Mouse (Mus musculus) urinary bladder, postnatal 14 days (tissue): ENCODE measurements around the gene Nrl.

Experiments used
- DNase-seq: peaks from one replicate; pipeline ENCODE4 v3.0.0; 2021; ENCODE audit warnings: low spot score

Gene Nrl

DNA sequence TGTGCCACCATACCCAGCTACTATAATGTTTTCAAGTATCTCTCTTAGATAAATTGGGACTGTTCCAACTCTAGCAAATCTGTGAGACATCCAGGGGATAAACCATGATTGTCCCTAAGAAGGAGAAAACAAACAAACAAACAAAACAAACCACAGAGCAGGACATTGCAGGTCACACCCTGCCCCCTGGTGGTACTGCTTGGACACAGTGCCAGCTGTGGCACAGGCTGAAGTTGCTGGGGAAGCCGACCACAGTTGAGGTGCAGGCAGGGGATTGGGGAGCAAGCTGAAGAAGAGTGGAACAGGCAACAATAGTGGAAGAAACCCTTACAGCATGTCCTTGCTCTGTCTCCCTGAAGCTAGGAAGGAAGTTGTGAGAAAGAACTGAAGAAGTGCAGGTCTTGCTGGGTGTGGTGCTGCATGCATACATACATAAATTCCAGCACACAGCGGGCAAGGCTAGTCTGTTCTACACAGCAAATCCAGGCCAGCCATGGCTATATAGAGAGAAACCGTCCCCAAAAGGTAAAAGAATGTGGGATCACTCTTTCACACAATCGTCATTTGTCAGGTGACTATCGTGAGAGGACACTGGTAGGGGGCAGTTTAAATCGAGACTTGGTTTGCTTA lies 11.4 kb upstream of the Nrl start:
- DNase-seq: peak; percentile 53

DNA sequence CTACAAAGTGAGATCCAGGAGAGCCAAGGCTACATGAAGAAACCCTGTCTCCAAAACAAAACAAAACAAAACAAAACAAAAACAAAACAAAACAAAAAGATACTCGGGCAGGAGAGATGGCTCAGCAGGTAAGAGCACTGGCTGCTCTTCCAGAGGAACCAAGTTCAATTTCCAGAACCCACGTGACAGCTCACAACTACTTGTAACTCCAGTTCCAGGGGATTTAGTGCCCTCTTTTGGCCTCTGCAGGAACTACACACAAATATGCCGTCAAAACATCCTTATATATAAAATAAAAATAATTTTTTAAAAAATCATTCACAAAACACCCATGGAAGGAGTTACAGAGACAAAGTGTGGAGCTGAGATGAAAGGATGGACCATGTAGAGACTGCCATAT lies 3.2 kb upstream of the Nrl start:
- no peak for DNase-seq

DNA sequence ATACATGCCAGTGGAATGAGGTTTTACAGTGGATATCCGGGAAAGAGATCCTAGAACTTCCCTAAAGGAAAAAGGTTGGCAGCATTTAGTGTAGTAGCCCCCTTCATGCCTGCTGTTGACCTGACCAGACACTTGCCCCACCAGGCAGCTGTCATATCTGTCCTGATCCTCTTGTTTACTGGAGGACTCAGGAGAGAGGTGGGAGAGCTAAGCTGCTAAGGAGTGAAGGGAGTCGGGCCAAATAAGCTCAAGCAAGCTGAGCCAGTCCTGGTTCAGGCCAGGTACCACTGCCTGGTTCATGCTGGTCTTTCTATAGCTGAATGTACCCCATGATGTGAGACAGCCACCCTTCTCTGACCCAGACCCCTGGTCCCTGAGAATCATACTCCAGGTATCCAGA lies 1.9 kb upstream of the Nrl start:
- DNase-seq: no peak

DNA sequence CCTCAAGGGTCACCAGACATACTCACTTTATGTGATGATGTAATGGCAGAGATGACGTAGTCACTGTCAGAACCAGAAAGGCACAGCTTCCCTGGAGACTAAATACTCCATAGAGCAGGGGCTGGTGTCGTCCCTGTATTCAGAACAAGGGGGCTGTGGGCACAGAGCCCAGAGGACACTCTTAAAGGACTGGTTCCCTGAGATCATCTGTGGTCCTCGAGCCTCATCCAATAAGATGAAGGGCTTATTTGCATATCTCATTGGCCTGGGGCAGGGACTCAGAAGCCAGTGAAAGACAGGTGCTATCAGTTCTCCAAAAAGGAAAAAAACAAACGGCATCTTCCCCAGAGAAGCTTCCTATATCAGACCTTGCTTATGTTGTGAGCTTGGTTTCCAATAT lies 719 bp downstream of the Nrl start:
- DNase-seq: no peak

DNA sequence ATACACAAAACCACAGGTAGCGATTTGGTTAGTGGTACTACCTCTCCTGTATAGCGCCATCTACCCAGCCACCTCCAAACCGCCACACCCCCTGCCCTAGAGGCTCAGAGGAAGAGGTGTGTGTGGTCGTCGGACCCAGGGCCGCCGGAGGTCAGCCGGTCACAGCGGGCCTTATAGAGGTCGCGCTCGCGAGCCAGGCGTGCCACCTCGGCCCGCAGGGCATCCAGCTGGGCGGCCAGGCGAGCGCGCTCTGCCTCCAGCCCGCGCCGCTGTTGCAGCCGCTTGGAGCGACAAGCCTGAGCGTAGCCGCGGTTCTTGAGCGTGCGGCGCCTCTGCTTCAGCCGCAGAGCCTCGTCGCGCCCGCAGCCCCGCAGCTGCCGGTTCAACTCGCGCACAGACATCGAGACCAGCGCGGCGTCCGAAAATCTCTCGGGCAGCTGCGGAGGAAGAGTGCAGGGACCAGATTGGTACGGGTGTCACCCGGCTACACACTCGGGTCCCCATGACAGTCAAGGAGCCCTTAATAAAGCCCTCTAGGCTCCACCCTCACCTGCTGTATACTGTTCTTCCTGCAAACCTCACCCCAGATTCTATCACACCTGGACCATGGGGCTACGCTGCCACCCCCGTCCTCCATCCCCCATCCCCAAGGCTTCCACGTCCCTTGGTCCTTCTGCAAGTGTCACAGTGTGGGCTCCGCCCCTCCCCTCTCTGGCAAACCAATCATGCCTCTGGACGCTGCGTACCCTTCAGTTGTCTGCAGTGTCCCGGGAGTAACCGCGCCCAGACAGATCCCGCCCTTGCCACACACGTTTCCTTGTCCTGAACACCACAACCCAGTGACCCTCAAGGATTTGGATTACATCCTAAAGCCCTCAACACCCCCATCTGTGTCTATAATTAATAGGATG lies 4.1 kb downstream of the Nrl start:
- DNase-seq: no peak

DNA sequence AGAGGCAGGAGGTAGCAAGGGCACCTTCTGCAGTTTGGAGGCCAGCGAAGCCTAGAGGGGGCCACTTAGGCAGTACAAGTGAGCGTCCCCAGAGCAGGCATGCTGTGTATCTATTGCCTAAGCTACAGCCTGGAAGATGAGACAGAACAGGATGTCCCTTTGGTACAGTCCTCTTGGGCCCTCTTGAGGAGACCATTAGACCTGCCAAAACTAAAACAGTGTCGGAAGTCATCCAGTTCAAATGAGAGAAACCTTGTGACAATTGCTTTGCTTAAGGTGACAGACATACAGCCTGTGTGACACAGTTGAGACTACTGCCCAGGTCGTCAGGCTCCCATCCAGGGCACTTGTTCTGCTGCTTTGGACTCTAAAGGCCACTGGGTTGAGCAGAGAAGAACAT lies 5.2 kb downstream of the Nrl start:
- DNase-seq: no peak

DNA sequence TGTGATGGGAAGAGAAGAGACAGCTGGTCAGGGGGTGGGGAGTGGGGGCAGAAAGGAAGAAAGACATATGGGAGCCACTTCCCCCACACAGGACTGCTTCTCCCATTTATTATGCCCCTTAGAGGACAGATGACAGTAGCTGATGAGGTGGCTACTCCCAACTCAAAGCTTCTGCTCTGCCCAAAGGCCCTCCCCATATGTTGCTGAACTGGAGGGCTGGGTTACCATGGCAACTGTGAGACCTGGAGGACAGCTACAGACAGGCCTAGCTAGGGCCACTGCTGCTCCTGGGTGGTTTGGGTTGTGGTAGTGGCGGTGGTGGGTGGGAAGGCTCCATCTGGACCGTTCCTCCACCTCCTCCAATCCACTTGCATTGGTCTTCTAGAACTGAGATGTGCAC lies 5.9 kb downstream of the Nrl start:
- no peak for DNase-seq

DNA sequence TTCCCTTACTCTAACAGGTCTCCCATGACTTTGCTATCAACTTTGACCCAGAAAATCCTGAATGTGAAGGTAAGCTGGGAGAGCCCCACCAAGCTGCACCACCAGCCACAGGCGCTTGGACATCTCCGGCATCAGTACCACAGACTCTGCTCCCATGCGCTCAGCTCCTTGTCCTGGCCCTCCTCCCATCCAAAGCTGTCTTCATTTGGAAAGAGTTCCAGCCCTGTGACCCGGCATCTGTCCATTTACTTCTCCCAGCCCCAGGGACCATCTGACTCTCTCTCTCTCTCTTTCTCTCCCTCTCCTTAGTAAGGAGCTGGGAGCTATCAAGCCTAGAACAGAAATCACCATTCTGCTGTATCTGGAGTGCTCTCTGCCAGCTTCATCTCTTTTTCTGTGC lies 8.9 kb downstream of the Nrl start:
- DNase-seq: no peak

DNA sequence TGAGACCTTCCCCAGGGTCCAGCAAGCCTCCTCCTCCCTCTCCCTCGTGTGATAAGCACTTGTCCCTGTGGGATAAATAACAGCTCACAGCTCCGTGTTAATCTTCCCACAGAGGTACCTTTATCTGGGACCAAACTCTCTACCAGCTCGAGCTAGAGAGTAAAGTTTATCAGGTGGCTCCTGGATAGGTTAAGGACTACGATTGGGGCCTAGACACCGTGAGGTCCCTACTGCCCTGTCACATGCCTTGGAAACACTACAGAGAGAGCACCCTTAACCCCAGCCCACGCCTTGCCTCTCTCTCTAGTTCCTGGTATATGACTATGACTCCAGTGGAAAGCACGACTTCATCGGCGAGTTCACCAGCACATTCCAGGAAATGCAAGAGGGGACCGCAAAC lies 10.9 kb downstream of the Nrl start:
- no peak for DNase-seq

DNA sequence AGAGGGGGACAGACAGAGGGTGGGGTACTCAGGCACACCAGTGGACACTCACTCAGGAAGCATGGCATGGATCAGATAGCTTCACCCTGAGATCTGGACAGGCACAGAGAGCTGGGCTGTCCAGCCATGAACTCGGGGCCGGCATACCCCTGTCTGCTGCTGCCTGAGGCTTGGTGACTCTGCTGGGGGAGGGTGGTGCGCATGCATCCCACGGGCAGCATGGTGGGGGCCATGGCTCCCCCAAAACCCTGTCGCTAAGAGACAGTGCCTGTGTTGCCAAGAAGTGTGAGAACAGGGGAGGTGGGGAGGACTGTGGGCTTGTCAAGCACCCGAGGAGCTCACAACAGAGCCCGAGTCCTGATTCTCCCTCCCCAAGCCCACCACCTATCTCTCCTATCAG lies 13.7 kb downstream of the Nrl start:
- DNase-seq: no peak

DNA sequence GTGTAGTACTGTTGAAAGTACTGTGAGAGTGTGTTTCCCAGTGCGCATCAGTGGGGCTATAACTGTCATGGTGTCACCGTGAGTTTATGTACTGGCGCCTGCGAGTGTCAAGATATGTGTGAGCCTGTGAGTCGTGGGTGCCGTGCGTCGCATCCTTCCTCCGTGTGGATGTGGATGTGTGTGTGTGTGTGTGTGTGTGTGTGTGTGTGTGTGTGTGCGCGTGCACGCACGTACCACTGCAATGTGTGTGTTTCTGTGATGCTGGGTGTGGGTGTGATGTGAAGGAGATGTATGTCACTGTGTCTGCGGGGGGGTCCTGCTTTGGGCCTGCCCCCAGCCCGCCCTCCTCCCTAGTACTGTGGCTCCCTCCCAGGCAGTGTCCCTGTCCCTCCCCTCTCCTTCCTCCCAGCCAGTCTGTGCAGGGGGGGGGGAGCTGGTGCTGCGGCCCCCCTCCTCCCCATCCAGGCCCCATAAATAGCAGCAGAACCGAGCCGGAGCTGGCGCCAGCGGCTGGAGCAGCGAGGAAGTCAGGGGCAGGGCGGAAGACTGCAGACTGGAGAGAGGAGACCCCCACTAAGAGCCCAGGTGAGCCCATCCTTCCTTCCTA lies 14.6 kb downstream of the Nrl start, which contains the start of gene Cpne6:
Gene Cpne6, plus strand, starts transcription at position 321 of the 607 bp plus-strand sequence.
- DNase-seq: no peak

DNA sequence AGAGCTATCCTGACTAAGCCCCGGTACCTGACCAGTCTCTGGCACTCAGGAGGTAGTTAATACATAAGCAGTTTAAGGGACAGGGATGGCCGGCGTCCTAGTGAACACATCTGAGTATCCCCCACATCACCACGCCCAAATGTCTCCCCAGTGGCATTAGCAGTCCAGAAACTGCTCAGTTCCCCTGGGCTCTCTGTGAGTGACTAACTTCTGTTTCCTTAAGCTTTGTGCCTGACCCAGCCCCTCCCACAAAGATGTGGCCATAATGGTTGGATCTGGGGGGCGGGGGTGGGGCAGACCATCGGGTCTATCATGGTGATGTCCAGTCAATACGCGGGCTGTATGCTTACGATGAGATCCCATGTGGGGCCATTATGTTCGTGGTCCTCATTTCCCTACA lies 15.2 kb downstream of the Nrl start:
- DNase-seq: no peak

DNA sequence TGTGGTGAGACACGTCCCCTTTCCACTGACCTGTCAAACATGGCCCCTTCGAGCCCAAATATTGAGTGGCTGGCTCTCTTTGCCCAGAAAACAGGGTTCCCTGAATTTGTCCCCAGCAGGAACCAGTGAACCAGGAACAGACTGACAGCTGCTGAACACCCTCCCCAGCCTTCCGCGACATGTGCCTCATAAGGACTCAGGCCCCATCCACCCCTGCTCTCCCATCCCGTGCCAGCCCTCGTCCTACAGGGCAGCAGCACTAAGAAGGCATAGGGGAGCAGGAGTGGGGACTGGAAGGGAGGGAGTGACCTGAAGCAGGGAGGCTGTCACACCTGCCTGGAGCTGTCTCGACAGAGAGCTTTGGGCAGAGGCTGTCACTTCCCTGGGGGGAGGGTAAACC lies 17.0 kb downstream of the Nrl start:
- DNase-seq: no peak

DNA sequence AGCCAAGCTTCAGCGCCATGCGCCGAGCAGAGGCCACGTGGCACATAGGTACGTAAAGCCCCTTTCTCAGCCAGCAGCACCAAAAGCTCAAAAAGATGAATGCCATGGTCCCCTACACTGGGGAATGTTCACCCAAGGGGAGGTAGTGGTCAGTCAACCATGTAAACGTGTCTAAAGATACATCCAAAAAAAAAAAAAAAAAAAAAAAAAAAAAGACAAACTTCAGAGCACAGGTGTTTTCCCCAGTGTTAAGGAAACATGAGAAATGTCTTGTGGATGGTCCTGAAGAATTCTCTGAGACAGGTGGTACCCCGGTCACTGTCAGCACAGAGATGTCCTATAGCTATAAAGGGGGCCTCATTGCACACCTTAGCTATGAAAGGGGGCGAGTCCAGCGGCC lies 19.2 kb downstream of the Nrl start:
- DNase-seq: no peak

DNA sequence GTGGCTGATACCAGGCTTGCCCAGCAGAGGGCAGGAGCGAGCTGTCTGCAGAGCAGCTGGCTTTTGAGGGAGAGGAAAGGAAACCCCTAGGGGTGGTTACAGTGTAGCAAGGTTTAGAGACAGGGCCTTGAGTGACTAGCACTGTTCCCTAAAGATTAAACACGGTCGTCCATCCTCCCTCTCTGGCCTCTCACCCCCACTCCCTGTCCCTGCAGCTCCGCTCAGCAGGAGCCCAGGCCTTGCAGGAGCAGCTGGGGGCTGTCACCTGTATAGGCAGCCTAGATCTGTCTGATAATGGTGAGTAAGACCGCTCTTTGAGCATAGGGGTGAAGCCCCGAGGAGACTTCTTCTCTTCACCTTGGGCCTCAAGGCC lies 27.3 kb downstream of the Nrl start:
- DNase-seq: peak; percentile 90

DNA sequence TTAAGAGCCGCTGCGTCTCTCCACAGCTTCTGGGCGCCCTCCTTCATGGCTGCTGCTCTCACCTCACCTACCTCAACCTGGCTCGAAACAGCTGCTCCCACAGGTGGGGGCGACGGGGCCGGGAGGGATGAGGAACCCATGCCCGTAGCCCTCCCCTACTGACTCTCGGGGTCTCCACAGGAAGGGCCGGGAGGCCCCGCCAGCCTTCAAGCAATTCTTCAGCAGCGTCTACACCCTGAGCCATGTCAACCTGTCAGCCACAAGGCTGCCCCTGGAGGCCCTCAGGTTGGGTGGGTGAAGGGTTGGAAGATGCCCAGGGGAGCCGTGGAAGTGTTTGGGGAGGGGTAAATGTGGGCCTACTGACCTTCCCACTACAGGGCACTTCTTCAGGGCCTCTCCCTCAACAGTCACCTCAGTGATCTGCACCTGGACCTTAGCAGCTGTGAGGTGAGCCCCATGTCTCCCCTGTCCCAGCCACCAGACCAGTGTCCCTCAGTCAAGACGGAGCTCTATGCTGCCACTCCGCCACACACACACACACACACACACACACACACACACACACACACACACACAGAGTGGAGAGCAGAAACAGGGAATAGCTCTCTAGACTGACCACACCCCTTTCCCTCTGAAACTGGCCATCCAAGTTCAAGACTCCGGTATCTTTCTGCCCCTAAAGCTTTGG lies 27.9 kb downstream of the Nrl start:
- DNase-seq: no peak

DNA sequence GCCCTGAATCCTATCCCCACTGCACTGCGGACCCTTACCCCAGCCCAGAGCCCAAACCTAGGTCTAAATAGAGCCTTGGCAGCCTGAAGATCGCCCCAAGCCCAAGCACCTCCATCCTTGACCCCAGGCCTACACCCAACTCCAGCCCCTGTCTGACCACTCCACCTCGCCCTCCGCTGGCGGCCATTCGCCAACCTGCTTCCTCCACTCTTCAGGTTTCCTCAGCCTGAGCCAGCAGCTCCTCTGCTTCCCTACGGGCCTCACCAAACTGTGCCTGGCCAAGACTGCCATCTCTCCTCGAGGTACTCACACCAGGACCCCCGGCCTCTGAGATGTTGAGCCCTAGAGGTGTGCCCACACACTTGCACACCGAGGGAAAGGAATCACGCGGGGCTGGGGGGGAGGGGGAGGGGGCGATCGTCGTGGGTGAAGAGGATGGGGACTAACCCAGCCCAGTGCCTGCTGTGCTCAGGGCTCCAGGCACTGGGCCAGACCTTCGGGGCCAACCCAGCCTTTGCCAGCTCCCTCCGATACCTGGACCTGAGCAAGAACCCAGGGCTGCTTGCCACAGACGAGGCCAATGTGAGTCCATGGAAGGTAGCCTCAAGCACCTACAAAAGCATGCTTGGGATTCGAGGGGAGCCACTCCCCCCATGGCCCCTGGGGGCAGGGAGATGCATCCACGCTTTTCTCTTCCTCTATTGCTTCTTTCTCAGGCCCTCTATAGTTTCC lies 29.1 kb downstream of the Nrl start:
- DNase-seq: no peak

DNA sequence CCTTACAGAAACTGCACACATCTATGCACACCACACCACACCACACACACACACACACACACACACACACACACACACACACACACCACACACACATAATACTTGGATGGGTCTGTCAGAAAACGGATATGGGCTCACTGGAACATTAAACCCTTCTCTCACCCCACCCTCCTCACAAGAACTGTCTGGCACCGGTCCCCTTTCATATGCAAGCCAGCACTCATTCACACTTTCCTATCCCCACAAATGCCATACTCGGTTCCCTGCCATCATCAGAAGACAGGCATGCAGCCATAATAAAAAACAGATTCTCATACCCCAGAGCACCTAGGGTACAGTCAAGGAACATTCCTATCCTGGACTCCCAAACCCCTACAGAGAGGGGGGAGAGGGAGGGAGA lies 32.7 kb downstream of the Nrl start:
- no peak for DNase-seq

DNA sequence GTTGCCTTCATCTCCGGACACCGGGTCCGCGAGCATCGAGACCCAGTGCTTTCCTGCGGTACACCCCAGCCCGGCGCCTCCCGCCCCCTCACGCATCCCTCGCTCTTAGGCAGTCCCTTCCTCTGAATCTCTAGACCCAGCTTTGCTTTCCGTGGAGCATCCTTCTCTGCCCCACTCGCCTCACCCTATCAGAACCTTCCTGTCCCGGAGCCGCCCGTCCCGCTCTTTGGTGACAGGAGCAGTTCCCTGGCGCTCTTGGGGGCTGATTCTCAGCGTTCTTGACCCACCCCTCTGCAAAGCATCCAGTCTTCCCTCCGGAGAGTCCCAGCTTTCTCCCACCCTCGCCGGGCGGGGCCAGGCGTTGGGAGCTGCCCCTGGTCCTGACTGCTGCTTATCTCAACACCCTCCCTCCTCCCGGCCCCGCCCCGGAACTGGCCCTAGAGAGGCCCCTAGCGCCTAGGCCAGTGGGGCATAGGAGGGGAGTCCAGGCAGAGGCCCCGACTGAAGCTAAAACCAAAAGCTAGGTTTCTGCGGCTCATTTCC lies 33.4 kb downstream of the Nrl start:
- DNase-seq: peak; percentile 57

DNA sequence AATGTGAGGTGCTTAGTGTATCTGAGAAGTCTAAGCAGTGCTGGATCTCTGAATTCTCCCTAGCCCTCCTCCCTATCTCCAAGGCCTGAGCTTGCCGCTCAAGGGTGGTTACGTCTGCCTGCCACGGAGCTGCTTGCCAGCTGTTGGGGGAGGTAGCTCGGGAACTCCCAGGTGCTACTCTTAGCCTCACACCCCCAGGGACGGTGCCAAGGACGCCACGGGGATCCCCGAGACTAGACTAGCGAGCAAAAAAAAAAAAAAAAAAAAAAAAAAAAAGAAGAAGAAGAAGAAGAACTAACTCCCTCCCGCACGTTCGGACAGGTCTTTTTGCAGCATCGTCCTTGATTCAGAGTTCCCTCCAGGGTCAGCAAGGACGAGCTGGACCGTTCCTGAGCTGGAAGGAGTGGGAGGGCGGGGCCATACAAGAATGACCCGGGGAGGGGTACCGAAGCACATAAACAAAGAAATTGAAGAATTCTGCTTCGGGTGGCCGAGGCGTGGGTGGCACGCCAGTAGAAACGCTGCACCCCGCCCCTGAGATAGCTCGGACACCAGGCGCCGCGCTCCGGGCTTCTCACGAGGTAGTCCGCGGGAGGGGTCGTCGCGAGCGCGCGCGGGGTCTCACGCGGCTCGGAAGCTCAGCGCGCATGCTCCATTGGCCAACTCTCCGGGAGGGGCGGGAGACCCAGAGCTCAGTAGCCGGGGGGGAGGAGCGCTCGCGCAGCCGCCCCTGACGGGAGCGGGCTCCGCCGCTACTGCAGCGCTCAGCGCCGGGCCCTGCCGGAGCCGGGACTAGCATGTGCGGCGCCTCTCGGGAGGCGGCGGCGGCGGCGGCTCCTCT lies 34.2 kb downstream of the Nrl start, which contains the start of gene Carmil3:
Gene Carmil3, plus strand, starts transcription at position 291 of the 841 bp plus-strand sequence.
- DNase-seq: peak; percentile 58

DNA sequence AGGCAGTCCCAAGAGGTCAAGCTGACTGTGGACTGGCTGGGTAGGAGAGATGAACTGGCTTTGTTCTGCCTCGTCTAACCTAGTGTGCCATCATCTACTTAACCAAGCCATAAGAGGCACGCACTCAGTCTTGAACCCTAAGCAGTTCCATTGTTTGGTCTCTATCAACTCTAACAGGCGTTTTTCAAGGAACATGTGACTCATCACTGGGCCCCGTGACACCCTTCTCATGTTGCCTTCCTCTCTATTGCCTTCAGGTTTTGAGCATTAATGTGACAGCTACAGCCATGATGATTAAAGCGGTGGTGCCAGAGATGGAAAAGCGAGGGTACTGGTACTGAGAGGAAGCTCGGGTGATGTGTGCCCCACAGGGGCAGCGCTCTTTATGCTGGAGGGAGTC lies 37.9 kb downstream of the Nrl start:
- no peak for DNase-seq
